Mouse (Mus musculus): ENCODE data around the gene Usp45.

DNA sequence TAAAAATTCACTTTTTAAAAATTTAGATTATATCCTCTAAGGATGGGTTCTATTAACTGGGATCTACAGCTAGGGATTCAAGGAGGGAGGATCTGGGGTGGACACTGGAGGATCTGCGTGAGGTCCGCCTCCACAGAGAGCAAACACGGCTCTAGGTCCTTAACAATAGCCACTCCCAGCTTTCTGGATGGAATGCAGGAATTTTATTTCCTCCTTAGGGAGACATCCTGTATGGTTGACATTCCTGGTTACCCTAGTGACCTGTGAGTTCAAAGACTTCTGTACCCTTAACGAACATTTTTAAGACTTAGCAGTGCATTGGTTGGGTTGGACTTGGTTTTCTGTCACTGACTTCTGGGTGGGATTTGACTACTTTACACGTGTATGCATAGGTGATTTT lies 21.2 kb upstream of the Usp45 start:
- no peak for TF ChIP-seq CTCF (IDR thresholded peaks at IDR 0.05; ENCODE audit: borderline replicate concordance, insufficient read depth, low read depth, low read length)
- no peak for TF ChIP-seq POLR2A (IDR thresholded peaks at IDR 0.05; ENCODE audit: borderline replicate concordance, insufficient read depth, low read length)

Data from cerebellum, adult 2 months (tissue).